Mouse (Mus musculus) MEL (cell line): ENCODE measurements around the gene 4931406P16Rik. TPM values are rescaled to one million over a fixed set of nuclear protein-coding genes. Genes with fewer than 3 reads are reported as not detected.

Experiments used
- DNase-seq: peaks from one replicate; pipeline ENCODE4 v3.0.0; 2011; ENCODE audit warnings: low read depth, low spot score
- H3K27ac ChIP-seq: 2 replicates; pipeline ENCODE4 v1.5.1; 2012; ENCODE audit warnings: low read depth, mild to moderate bottlenecking, control low read depth, low read length, moderate library complexity; ENCODE audit not compliant: control insufficient read depth
- H3K27me3 ChIP-seq, 2 experiments: fragments of 150-350 bp in 1 of 2; sonication (generic) in 1 of 2; 2 replicates each; pipeline ENCODE4 v1.6.1; 2012; ENCODE audit warnings: low read length in 2 of 2, mild to moderate bottlenecking in 2 of 2, improper control_type of control experiment in 1 of 2, moderate library complexity in 1 of 2; ENCODE audit not compliant: insufficient read depth in 2 of 2, control insufficient read depth in 1 of 2
- H3K36me3 ChIP-seq, 2 experiments: 2 replicates each; pipeline ENCODE4 v1.6.1; 2012 to 2014; ENCODE audit warnings: low read length in 2 of 2, improper control_type of control experiment in 1 of 2, inconsistent platforms in 1 of 2, mild to moderate bottlenecking in 1 of 2; ENCODE audit not compliant: insufficient read depth in 2 of 2, control insufficient read depth in 1 of 2
- H3K4me1 ChIP-seq, 2 experiments: fragments of 150-350 bp in 1 of 2; sonication (generic) in 1 of 2; 2 replicates each; pipeline ENCODE4 v1.6.1; 2012; ENCODE audit warnings: low read length in 2 of 2, improper control_type of control experiment in 1 of 2, mild to moderate bottlenecking in 1 of 2; ENCODE audit not compliant: insufficient read depth in 2 of 2, control insufficient read depth in 1 of 2
- H3K4me3 ChIP-seq, 2 experiments: fragments of 150-350 bp in 1 of 2; sonication (generic) in 1 of 2; 2 replicates each; pipeline ENCODE4 v1.5.1; 2012; ENCODE audit warnings: low read depth in 2 of 2, low read length in 2 of 2, mild to moderate bottlenecking in 2 of 2, moderate library complexity in 2 of 2, control low read depth in 1 of 2, improper control_type of control experiment in 1 of 2; ENCODE audit not compliant: control insufficient read depth in 1 of 2, insufficient read depth in 1 of 2
- H3K79me2 ChIP-seq: 2 replicates; pipeline ENCODE4 v1.6.1; 2012; ENCODE audit warnings: mild to moderate bottlenecking, low read length, moderate library complexity; ENCODE audit not compliant: control insufficient read depth, poor library complexity, insufficient read depth
- H3K9ac ChIP-seq: 2 replicates; pipeline ENCODE4 v1.6.1; 2012; ENCODE audit warnings: low read depth, mild to moderate bottlenecking, control low read depth, low read length, moderate library complexity; ENCODE audit not compliant: control insufficient read depth, poor library complexity, severe bottlenecking
- H3K9me3 ChIP-seq: fragments of 150-350 bp; sonication (generic); replicated peaks from 2 replicates; pipeline ENCODE4 v1.6.1; 2012; ENCODE audit warnings: mild to moderate bottlenecking, low read length, improper control_type of control experiment, moderate library complexity; ENCODE audit not compliant: insufficient read depth
- BHLHE40 ChIP-seq: IDR thresholded peaks from 2 replicates; pipeline ENCODE4 v1.6.1; 2012; ENCODE audit warnings: low read depth, mild to moderate bottlenecking, inconsistent platforms, low read length, improper control_type of control experiment, borderline replicate concordance
- E2F4 ChIP-seq: IDR thresholded peaks from 2 replicates; pipeline ENCODE4 v1.6.1; 2011; ENCODE audit warnings: low read depth, low read length, improper control_type of control experiment, borderline replicate concordance
- EP300 ChIP-seq, 2 experiments: IDR thresholded peaks; 2 replicates each; pipeline ENCODE4 v1.6.1; 2011; ENCODE audit warnings: improper control_type of control experiment in 2 of 2, low read length in 2 of 2, low read depth in 1 of 2, mild to moderate bottlenecking in 1 of 2
- GABPA ChIP-seq: IDR thresholded peaks from 2 replicates; pipeline ENCODE4 v1.6.1; 2012; ENCODE audit warnings: low read depth, mild to moderate bottlenecking, inconsistent platforms, low read length, improper control_type of control experiment, moderate library complexity
- GATA1 ChIP-seq: IDR thresholded peaks from 2 replicates; pipeline ENCODE4 v1.6.1; 2011; ENCODE audit warnings: low read depth, low read length, improper control_type of control experiment
- KAT2A ChIP-seq: conservative IDR thresholded peaks from 2 replicates; pipeline ENCODE4 v1.6.1; 2012; ENCODE audit warnings: low read depth, low read length, improper control_type of control experiment, inconsistent platforms
- MAFK ChIP-seq: IDR thresholded peaks from 2 replicates; pipeline ENCODE4 v1.6.1; 2011; ENCODE audit warnings: low read depth, mild to moderate bottlenecking, low read length, improper control_type of control experiment, borderline replicate concordance
- MAZ ChIP-seq: IDR thresholded peaks from 2 replicates; pipeline ENCODE4 v1.6.1; 2012; ENCODE audit warnings: low read depth, mild to moderate bottlenecking, inconsistent platforms, low read length, improper control_type of control experiment
- MYC ChIP-seq: IDR thresholded peaks from 2 replicates; pipeline ENCODE4 v1.6.1; 2011; ENCODE audit warnings: low read depth, mild to moderate bottlenecking, low read length, improper control_type of control experiment, moderate library complexity
- NELFE ChIP-seq: IDR thresholded peaks from 2 replicates; pipeline ENCODE4 v1.6.1; 2011; ENCODE audit warnings: low read depth, low read length, improper control_type of control experiment
- NRF1 ChIP-seq: IDR thresholded peaks from 2 replicates; pipeline ENCODE4 v1.6.1; 2014; ENCODE audit warnings: low read depth, mild to moderate bottlenecking, inconsistent platforms, low read length, improper control_type of control experiment, moderate library complexity; ENCODE audit not compliant: poor library complexity, insufficient read depth, severe bottlenecking
- RAD21 ChIP-seq: IDR thresholded peaks from 2 replicates; pipeline ENCODE4 v1.6.1; 2011; ENCODE audit warnings: mild to moderate bottlenecking, low read depth, low read length, improper control_type of control experiment
- RCOR1 ChIP-seq: IDR thresholded peaks from 2 replicates; pipeline ENCODE4 v1.6.1; 2012; ENCODE audit warnings: low read depth, mild to moderate bottlenecking, inconsistent platforms, low read length, improper control_type of control experiment
- SIN3A ChIP-seq: IDR thresholded peaks from 2 replicates; pipeline ENCODE4 v1.6.1; 2012; ENCODE audit warnings: low read length, improper control_type of control experiment, inconsistent platforms
- TBP ChIP-seq: IDR thresholded peaks from 2 replicates; pipeline ENCODE4 v1.8.0; 2011; ENCODE audit warnings: low read depth, low read length, improper control_type of control experiment
- TCF12 ChIP-seq: IDR thresholded peaks from 2 replicates; pipeline ENCODE4 v1.6.1; 2014; ENCODE audit warnings: low read depth, mild to moderate bottlenecking, inconsistent platforms, low read length, improper control_type of control experiment, moderate library complexity
- ZC3H11A ChIP-seq: IDR thresholded peaks from 2 replicates; pipeline ENCODE4 v1.6.1; 2012; ENCODE audit warnings: low read depth, mild to moderate bottlenecking, inconsistent platforms, low read length, improper control_type of control experiment
- ZMIZ1 ChIP-seq: IDR thresholded peaks from 2 replicates; pipeline ENCODE4 v1.6.1; 2012; ENCODE audit warnings: low read depth, mild to moderate bottlenecking, inconsistent platforms, low read length, improper control_type of control experiment, moderate library complexity
- polyA plus RNA-seq, 2 experiments: library from polyadenylated mRNA; stranded (reverse) in 1 of 2; unstranded in 1 of 2; fragments of >175 nt in 1 of 2; fragments of >200 nt in 1 of 2; gene quantifications; 2 replicates each; pipeline versions ENCODE4 v1.2.1 to v1.2.4; 2012; ENCODE audit warnings: low replicate concordance in 2 of 2, low read depth in 1 of 2; ENCODE audit not compliant: insufficient read length in 2 of 2, insufficient read depth in 1 of 2, missing spikeins in 1 of 2
- total RNA-seq: library from RNA; depleted of rRNA; stranded (reverse); fragments of 300-350 nt; gene quantifications from 2 replicates; pipeline ENCODE4 v1.2.3, GENCODE M21; 2012

The 4931406P16Rik gene
- total and polyA plus RNA-seq, 3 experiments = 7.8 to 18.0 TPM; not detected in 1

GRCm38 (mm10) chr7:34319123-34319522 lies 5.8 kb upstream of the 4931406P16Rik start:
- Histone ChIP-seq H3K27me3 (no peaks in the 10 kb centered on the region; a peak in 1 of 4 replicates), H3K27ac (no peak overlapping the region), H3K4me1 (no peaks in the 10 kb centered on the region), H3K36me3 (no peaks in the 10 kb centered on the region), H3K9me3 (no peaks in the 10 kb centered on the region), H3K79me2 (no peaks in the 10 kb centered on the region)
- DNase-seq = no peak
- TF ChIP-seq NELFE (no peak), RAD21 (no peak), ZC3H11A (no peak), NRF1 (no peak), MYC (no peak), MAZ (no peak), GATA1 (no peak), MAFK (no peak), KAT2A (no peak), RCOR1 (no peak), TBP (no peak)
- TF ChIP-seq, all 39 proteins: peak for 0
- H3K4me3 ChIP-seq = no peak overlapping the region
- H3K9ac ChIP-seq = no peak overlapping the region

GRCm38 (mm10) chr7:34317901-34318476 lies 4.6 kb upstream of the 4931406P16Rik start:
- H3K36me3 ChIP-seq = peaks cover 0 to 3% of the 10 kb centered on the region in 2 experiments; a peak in 2 of 4 replicates
- DNase-seq = no peak
- H3K4me1 ChIP-seq = peaks cover 0 to 6% of the 10 kb centered on the region in 2 experiments; a peak in 1 of 4 replicates
- no peaks in the 10 kb centered on the region for H3K27me3 ChIP-seq
- H3K4me3 ChIP-seq = no peak overlapping the region
- no peak overlapping the region for H3K9ac ChIP-seq
- no peak overlapping the region for H3K27ac ChIP-seq
- H3K79me2 ChIP-seq = peaks cover 1% of the 10 kb centered on the region; the same call in 1 of the 2 replicates
- no peaks in the 10 kb centered on the region for H3K9me3 ChIP-seq
- TF ChIP-seq GABPA (no peak), BHLHE40 (no peak), E2F4 (no peak), EP300 (IDR thresholded peaks at IDR 0.05; ENCODE audit: low read depth in 1 of 2, low read length in 2 of 2) (no peak), RAD21 (no peak), NRF1 (no peak), ZMIZ1 (no peak), SIN3A (no peak), TCF12 (no peak)
